Mouse (Mus musculus) adrenal gland, postnatal 36 days (tissue): ENCODE measurements at regions not wholly inside any gene's neighbourhood (a gene's known extent, or its start where the extent isn't known, plus 50 kb on each side); places are given as distances from the start of the nearest gene placed in this dataset.

Experiments
- DNase-seq, 2 experiments: peaks; one replicate each; pipeline ENCODE4 v3.0.0; 2021; ENCODE audit warnings: mixed read lengths in 1 of 2

DNA sequence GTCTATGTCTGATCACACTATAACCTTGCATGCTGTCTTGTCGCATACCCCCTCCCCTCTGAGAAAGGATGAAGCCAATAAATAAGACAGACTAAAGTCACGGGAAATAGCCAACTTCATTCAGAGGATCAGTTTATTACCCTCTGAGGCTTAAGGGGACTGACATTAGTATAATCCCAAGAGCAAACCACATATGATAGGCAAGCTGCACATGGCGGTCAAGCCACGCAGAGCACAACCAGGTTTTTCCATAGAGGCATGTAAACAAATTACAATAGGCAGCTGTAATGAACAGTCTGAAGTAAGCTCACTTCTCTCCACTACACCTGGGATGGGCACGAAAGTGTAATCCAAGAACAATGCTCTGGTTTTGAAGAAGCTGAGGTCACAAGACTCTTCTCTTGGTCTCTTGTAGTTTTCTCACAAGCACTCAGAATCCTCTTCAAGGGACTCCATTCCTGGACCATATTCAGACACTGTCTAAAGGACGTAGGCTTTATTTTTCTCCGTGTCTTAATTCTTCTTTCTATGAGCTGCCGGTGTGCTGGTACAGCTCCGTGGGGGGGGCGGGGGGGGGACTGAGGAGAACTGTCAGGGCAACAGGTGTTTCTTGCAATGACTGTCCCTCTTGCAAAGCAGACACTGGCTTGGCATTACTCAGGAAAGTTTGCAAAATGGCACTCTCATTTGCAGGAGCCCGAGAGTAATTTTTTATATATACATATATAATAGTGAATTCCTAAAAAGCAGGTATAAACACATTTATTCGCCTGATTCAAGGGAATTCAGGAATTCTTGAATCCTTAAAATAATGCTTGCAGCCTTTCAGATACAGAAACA, 118.4 kb upstream of the Itga4 start:
- DNase-seq: no peak

DNA sequence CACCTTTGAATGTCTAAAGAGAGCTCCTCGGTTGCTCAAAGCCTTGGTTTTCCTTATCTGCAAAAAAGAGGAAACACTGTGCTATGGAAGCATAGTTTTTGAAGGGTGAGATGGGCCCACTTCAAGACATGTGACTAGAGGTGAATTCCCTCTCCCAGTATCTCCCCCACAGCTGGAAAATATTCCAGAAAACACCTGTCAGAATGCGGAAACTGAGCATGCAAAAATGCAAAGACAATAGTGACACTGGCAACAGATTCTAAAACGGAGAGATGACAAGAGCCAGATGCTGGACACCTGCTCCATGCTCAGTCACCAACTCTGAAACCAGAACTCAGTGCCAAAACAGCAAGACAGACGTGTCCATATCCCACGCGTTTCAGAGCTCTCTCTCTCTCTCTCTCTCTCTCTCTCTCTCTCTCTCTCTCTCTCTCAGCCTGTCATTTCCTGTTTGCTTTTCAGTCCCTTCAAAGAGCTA, 117.5 kb upstream of the Itga4 start:
- DNase-seq: no peak

DNA sequence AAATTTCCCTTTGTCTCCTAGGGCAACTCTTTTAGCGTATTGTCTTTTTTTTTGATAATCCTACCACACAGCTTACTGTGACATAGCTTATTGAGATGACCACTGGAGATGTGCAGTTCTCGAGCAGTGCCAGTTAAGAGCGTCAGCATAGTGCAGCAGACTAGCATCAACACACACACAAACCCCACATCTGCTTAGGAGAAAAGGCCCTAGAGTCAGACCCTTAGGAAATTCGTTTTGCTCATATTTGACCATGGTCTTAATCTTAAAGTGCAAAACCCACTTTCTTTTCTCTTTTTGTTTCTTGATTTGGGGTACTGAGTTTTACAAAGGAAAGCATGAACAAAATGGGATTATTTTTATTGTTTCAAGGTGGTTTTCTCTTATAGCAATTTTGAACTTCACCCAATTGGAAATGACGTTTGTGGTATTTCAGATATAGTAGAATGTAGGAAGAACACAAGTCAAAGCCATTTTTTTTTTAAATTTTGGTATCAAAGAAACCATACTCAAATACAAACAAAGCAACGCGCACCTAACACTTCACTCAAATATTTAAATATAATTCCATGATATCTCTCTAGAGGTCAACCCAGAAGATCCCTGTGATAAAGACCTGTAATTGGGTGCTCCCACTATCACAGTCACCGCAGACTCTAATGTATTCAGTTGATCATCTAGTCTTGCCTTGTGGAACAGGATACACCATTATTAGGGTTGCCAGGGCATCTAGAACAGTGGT, 116.7 kb upstream of the Itga4 start:
- no peak for DNase-seq

DNA sequence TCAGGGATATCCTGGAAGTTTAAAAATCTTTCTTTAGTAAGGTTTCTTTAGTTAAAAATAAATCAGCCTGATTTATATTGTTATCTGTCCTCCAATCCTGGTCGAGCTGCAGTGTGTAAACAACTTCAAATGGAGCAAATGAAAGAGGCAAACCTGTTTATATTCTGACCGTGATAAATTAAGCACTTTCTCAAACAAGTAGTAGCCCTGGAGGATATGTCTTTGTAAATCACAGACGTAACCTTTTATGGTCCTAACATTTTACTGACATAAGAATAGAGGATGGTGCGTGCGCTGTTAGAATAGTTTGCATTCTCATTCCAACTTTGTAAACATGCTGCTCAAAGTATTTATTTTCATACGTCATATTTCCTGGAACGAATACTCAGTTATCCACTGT, 113.3 kb upstream of the Itga4 start:
- DNase-seq: no peak

DNA sequence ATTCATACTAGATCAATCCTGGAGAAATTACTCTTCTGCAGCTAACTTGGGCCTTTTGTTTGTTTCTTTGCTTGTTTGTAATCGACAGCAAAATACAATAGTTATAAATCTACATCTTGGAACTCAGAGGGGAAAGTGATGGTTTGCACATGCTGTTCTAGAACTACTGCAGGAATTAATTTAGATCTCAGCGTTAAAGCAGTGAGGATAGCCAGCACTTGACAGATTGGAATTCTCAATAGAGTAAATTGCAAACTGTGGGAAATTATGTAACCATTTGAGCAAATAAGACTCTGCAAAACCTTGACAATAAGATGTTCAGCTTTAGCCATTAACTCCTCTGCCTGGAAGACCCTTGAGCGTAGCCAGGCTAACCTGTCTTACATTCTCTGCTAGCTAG, 112.0 kb upstream of the Itga4 start:
- DNase-seq: no peak

DNA sequence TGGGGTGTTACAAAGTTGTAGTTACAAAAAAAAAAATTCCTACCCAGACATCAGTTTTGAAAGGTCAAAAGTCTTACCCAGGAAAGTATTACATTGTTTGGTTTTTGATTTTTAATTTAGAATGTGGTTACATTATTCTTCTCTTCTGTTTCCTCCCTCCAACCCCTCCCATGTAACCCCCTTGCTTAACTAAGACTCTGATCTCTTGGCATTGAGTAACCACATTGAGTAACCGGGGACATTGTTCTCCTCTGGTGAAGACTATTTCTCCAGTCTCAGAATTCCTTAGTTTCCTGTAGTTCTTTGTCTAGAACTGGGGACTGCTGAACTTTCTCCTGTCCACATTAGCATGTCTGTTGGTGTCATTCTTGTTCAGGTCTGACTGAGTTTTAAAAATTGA, 109.3 kb upstream of the Itga4 start:
- DNase-seq: no peak

DNA sequence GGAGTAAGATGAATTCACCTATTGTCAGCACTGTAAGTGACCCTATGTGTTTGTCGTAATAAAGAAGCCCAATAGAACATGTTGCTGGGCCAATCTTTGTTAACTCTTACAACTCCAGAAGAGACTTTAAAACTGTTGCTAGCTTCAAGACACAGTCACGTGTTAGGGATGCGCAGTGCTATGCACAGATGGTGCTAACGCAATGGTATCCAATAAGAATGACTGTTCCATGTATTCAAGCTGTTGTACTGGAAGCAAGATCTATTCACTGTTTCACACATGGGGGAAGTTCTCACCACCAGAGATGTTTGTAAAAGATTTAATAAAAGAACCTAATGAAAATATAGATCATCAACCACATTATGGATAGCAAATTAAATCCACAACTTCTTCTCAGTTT, 108.7 kb upstream of the Itga4 start:
- no peak for DNase-seq

DNA sequence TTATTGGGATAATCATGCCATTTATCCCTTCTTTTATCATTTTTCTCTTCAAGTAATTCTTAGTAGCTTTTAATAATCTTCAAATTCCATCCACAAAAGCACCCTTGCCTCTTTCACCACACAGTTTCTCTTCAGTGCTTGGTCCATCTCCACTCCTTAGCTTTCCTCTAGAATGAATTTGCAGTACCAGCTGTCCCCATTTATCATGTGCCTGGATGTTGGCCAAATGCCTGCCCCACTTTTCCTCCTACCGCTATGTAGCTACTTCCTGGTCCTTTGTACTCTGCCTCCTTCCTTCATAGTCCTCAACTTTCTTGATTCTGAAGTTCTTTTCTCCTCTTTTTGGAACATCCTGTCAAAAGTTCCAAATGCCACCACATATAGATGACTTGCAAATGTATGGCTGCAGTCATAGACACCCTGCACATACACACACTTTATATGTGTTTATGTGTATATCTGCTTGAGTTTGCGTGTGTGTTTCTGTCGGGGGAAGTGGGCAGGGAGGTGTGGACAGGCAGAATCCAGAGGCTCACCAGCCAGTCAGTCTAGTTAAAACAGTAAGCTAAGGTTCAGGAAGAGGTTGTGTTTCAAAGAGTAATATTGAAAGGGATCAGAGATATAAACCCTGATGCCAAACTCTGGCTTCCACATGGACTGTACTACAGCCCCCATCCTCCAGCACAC, 106.1 kb upstream of the Itga4 start:
- DNase-seq: peak; percentile 50 to 64

DNA sequence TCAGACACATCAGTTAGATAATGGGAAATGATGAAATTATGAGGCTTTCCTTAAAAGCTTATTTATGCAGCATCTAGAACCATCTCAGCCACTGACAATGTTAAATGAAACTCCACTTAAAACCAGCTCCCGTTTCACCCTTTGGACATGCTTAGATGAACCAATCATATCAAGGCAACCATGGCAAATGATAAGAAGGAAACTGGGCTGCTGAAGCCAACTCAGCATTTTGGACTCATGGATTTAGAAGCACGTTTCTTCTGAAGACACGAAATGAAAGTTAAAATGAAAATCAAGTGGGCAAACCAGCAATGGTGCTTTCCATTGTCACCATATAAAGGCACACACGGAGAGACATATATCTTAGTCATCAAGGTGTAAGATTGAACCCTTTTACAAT, 103.6 kb upstream of the Itga4 start:
- DNase-seq: no peak

DNA sequence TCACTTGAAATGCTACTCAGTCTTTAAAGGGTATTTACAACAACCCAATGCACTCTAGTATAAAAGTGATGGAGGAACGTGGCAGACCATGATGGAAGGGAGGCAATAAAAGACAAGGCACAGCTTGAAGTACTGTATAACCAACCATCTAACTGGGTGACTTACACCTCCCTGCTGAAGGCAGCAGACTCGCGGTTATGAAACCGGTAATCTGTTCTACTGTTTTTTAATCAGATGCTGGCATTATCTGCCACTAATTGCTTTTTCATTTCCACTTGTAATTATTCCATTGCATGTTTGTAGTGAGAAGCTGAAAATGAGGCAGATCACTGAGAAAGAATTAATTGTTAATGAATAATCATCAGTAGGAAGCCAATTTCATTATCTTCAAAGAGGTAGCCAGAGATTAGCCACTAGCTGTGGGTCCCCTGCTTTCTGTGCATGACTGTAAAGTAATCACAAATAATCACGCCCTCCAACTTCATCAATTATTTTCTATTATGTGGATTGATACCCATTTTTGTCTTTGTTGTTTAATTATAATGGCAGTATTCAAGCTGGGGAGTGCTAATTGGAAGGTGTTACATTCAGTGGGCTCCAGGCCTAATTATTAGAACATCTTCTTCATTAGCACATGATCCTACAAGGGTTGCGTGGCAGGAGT, 103.1 kb upstream of the Itga4 start:
- no peak for DNase-seq

DNA sequence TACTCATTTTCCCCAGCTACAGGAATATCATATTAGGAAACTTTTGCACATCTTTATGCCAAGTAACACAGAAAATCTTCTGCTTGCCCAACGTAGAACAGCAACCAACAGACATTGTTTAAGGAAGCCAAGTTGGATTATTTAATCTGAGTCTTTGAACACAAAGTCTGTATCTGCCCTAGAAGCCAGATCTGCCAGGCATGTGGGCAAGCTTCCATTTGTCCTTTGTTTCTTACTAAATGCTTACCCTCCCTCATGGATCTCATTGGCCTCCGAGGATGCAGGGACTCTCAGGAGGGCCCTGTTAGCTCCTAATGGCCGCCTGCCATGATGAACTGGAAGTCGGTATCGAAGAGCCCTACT, 102.5 kb upstream of the Itga4 start:
- DNase-seq: no peak

DNA sequence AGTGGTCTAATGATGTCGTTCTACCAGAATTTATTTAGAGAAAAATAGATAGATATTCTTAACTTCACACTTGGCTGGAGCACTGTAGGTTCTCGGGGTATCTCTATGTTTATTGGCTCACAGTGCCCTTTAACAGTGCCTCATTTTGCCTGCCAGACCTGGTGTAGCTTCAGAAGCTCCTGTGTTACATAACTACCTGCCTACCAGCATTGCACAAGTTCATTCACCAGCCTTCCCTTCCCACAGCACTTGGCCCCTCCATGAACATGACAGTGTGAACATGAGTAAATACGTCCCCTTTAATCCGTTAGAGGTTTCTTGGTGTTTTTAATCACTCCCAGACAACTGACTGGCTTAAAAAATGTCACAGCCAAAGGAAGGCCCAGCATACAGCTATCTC, 102.2 kb upstream of the Itga4 start:
- no peak for DNase-seq

DNA sequence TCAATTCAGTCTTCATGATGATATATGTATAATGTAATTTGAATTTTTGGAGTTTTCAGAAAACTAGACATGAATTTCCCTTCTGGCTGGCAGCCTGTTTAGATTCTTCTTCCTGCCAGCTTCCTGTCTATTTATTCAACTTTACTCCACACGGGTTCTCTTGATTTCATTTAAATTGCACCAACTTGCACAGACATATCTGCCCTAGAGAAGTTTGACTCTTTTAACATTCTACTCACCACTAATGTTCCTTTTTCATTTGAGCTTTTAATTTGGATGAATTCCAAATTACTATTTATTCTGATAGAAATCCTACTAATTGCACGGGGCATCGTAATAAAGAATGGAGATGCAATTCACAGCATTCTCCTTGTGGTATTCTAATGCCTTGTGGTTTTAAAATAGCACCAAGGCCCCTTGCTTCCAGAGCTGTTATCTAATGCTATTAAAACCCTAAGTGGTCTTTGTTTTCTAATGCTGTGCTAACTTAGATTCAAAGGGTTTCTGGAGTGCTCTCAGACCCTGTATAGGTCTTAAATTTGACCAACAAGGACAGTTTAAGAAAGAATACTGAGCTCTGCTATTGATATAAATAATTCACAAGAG, 96.7 kb upstream of the Itga4 start:
- no peak for DNase-seq

DNA sequence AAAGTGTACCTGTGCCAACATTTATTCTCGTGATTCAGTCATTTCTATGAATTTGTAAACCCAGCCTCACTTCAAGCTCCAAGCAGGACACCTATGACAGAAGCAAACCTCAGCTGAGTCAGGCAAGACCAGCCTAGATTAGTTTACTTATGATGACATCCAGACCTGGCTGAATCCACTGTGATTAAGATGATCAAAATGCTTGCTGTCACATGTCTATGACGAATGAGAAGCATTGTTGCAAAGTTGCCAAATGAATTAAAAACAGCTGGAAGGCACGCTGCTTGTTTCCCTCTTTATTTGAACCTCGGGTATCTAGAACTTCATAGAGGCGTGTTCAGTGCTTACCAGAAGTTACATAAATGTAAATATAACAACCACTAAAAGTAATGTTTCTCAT, 95.9 kb upstream of the Itga4 start:
- DNase-seq: no peak

DNA sequence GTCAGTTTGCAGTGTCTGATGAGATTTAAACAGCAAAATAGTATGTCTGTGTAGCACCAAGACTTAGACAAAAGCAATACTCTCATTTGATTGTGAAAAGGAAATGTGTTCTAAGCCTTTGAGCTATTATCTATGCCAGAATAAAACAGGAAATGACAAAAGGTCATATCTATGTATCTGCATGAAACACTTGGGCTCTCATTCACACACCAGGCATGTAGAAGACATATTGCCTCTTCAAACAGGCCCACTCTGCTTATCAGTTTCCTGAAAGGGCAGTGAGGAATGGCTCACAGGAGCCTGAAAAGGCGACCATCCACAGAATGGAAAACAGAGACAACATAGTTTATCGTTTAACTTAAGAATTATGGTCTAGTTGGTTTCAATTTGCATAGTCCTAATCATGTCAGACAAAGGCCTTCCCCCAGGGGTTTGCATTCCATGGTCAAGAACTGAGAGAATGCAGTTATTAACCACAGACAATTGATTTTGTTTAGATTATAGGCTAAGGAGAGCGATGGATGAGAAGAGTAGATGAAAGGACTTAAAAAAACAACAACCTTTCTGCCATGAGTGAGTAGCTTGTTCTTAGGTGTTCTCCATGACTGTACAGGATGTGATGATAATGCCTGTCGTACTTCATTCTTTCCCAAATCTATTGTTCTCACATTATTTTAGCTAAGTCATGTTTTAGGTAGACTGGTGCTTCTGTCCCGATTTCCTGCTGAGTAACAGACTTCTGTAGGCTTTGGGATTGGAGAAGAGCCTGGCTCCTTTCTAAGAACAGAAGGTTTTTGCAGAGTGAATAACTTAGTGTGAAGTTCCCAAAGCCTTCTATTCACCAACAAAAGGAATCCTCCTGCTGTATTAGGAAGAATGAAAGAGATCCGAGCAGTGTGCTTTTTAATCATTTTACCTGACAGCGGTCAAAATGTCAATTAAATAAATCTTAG, 82.0 kb upstream of the Itga4 start:
- DNase-seq: no peak

DNA sequence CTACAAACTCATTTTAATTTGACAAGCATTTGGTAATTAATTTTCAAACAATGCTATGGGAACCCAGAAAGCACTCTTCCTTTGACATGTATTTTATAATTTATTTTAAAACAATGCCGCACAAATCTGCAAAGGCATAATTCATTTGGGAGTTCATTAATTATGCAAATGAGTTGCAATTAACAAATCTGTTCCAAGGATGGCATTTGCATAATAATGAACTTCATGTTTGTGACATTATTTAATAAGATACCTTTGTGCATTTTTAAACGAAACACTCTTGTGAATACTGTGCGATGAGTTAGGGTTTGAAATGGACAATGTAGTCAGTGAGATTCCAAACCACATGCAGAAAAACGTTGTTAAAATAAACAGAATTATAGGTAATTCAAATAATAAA, 80.9 kb upstream of the Itga4 start:
- no peak for DNase-seq

DNA sequence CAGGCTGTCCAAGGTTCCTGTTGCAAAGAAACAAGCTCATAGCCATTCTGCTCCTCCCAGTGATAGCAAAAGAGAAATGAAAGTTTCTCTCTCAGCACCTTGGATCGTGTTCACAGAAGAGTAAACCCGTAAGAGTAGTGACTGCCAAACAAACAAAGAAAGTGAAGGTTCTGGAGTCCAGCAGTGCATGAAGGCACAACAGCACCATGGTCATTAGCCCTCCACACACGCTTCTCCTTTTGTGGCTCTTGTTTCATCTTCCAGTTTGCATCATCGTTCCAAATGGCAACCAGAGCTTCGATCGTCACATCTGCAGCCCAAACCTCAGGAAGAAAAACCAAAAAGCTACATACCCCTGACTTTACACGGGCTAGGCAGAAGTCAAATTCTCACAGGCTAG, 74.4 kb upstream of the Itga4 start:
- DNase-seq: no peak

DNA sequence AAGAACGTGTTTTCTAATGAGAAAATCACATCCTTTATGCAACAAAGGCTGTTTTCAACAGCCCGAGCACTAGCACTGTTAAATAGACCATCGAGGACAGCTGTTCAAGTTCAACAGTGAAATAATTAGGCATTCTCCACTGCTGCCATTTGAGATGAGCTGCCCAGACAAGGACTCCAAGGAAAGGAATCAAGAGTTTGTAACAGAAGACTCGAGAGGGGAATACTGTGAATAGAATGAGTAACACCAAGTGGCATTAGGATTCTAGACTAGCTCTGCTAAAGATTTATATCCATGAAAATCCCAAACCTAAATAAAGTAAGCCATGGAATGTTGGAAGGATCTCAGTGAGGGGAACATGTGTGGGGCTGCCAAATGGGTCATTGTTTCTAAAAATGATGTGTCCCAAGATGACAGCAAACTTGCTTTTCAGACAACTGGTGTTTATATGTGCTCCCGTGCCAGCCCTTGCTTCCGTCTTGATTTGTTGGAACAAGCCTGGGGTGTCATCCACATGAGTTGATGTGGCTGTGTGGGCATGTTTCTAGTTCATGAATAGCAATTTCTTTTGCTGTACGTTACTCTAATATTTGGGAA, 72.1 kb upstream of the Itga4 start:
- no peak for DNase-seq

DNA sequence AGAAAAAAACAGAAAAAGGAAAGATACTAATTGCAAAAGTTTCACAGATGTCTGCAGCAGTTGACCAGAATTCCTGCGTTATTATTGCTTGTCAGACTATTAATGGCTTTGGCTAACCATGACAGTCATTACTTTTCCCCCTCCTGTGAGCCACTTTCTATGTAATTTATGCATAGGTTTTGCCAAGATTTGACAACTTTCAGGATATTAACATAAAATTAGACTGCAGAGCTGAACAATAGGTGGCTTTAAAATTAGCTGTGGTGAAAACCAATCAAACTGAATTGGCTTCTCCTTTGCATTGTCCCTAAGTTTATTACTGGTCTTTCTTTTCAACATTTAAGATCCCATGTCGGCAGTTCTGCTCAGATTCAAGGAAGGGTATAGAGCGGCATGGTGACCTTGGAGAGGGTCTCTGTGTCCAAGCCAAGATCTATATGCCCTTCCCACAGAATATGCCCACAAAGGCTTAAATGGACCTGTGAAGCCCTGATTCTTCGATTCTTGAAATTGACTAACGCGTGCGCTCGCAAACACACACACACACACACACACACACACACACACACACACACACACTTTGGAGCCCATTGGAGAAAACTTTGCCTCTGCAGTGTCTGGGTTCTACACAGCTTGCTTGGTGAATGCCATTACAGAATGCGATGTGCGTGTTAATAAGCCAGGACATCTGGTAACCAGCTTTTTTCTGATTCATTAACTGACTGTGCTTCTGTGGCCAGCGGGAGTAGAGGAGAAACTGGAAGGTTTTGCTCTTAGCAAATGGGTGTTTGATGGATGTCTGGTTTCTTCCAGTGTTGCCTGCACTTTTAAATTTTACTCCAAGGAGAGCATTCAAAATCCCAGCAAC, 69.8 kb upstream of the Itga4 start:
- no peak for DNase-seq

DNA sequence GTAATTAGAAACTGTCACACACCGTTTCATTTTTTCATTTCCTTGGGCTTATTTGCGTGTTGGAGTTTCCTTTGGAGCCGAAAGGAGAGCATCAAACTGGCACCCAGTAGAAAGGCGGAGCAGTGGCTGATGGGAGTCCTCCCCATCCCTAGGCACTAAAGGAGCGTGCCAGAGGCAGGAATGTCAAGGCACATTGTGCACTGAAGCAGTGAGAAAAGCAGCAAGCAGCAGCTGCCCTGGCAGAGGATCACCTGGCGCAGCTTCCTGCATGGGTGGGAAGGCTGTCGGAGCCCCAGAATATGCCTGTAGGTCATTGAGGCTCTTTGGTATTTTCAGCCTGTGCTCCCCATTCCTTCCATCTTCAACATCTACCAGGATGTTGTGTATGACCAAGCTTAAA, 68.3 kb upstream of the Itga4 start:
- DNase-seq: no peak
